Mouse (Mus musculus) kidney, postnatal 0 days (tissue): ENCODE results near the gene Pkp4. TPM values are rescaled to one million over a fixed set of nuclear protein-coding genes. Genes with fewer than 3 reads are reported as not detected.

Source experiments
- ATAC-seq: fragments of 200-750 bp; cut with Nextera tagmentation; replicated peaks from 2 replicates; pipeline ENCODE4 v1.8.0; 2017; ENCODE audit warnings: low read depth, moderate number of reproducible peaks, moderate TSS enrichment, moderate library complexity; ENCODE audit not compliant: low FRiP score
- DNase-seq: peaks from one replicate; pipeline ENCODE4 v3.0.0-alpha.2; 2016; ENCODE audit warnings: low spot score
- H3K27ac ChIP-seq: fragments of 300-500 bp; sonication (generic); 2 replicates; pipeline ENCODE4 v1.5.1; 2014; ENCODE audit warnings: mild to moderate bottlenecking
- H3K27me3 ChIP-seq: fragments of 300-500 bp; sonication (generic); 2 replicates; pipeline ENCODE4 v1.6.1; 2014; ENCODE audit warnings: low read length, mixed read lengths; ENCODE audit not compliant: insufficient read depth
- H3K36me3 ChIP-seq: fragments of 300-500 bp; sonication (generic); 2 replicates; pipeline ENCODE4 v1.6.1; 2014; ENCODE audit warnings: low read length, mixed read lengths; ENCODE audit not compliant: insufficient read depth
- H3K4me1 ChIP-seq: fragments of 300-500 bp; sonication (generic); replicated peaks from 2 replicates; pipeline ENCODE4 v1.6.1; 2014; ENCODE audit warnings: antibody characterized with exemption, low read length, mixed read lengths; ENCODE audit not compliant: insufficient read depth
- H3K4me2 ChIP-seq: fragments of 300-500 bp; sonication (generic); 2 replicates; pipeline ENCODE4 v1.6.1; 2014; ENCODE audit warnings: mild to moderate bottlenecking, low read length, moderate library complexity, mixed read lengths
- H3K4me3 ChIP-seq: fragments of 300-500 bp; sonication (generic); replicated peaks from 2 replicates; pipeline ENCODE4 v1.5.1; 2014; ENCODE audit warnings: low read depth, low read length
- H3K9ac ChIP-seq: fragments of 300-500 bp; sonication (generic); 2 replicates; pipeline ENCODE4 v1.6.1; 2014; ENCODE audit warnings: low read depth, low read length
- H3K9me3 ChIP-seq: fragments of 300-500 bp; sonication (generic); replicated peaks from 2 replicates; pipeline ENCODE4 v1.6.1; 2016; ENCODE audit warnings: low read length, inconsistent platforms, mixed read lengths
- CTCF ChIP-seq: IDR thresholded peaks from 2 replicates; pipeline ENCODE4 v1.5.1; 2016; ENCODE audit warnings: antibody characterized with exemption, low read depth, mild to moderate bottlenecking, moderate library complexity
- WGBS: fragments of 180-500 bp; shearing (Covaris S2); extraction: QIAGEN DNeasy Blood & Tissue Kit; methylation state at CpG from one replicate; pipeline ENCODE4 v1.1.7; 2014; 5-methylcytosine and 5-hydroxymethylcytosine counted together
- polyA plus RNA-seq: library from polyadenylated mRNA; unstranded; fragments of >200 nt; fragmentation: Nextera tagmentation; extraction: Ambion mirVana; gene quantifications from 2 replicates; pipeline ENCODE4 v1.2.1, GENCODE M21; 2015

The Pkp4 gene
- polyA plus RNA-seq, 1 experiment from 2014 or later, result 20.2 TPM

GRCm38 (mm10) chr2:59231514-59231913 is 70.9 kb downstream of the Pkp4 start:
- Histone ChIP-seq H3K4me1 (no peaks in the 10 kb centered on the region), H3K9ac (no peak overlapping the region), H3K27me3 (no peaks in the 10 kb centered on the region), H3K36me3 (0 out of 2 replicates have a peak, but pooled peaks cover 5% of the 10 kb centered on the region), H3K4me3 (no peak overlapping the region), H3K9me3 (no peaks in the 10 kb centered on the region), H3K27ac (no peak overlapping the region), H3K4me2 (no peak overlapping the region)
- 84% methylated on average over 5 of the region's 5 CpGs for WGBS
- DNase-seq (no peak), ATAC-seq (no peak)
- TF ChIP-seq CTCF, result no peak

- H3K27ac ChIP-seq, result no peak overlapping the region
- no peak overlapping the region for H3K4me3 ChIP-seq
- no peak for ATAC-seq
- 0 out of 2 replicates have a peak, but pooled peaks cover 5% of the 10 kb centered on the region for H3K36me3 ChIP-seq
- H3K4me1 ChIP-seq, result no peaks in the 10 kb centered on the region
- no peaks in the 10 kb centered on the region for H3K9me3 ChIP-seq
- H3K9ac ChIP-seq, result no peak overlapping the region
- H3K27me3 ChIP-seq, result no peaks in the 10 kb centered on the region
- 87% methylated on average over 13 of the region's 13 CpGs for WGBS
- no peak for TF ChIP-seq CTCF
- no peak for DNase-seq
- H3K4me2 ChIP-seq, result no peak overlapping the region
These were observed 72.8 kb downstream of the Pkp4 start for GRCm38 (mm10) chr2:59233294-59233923.

GRCm38 (mm10) chr2:59233936-59234335 is 73.3 kb downstream of the Pkp4 start:
- no peak for DNase-seq
- Histone ChIP-seq H3K4me1 (no peaks in the 10 kb centered on the region), H3K4me3 (no peak overlapping the region), H3K9me3 (no peaks in the 10 kb centered on the region), H3K4me2 (no peak overlapping the region), H3K36me3 (0 out of 2 replicates have a peak, but pooled peaks cover 5% of the 10 kb centered on the region), H3K9ac (no peak overlapping the region), H3K27ac (no peak overlapping the region), H3K27me3 (no peaks in the 10 kb centered on the region)
- ATAC-seq, result no peak
- 78% methylated on average over 5 of the region's 5 CpGs for WGBS
- no peak for TF ChIP-seq CTCF

GRCm38 (mm10) chr2:59234537-59234936 is 73.9 kb downstream of the Pkp4 start:
- H3K9ac ChIP-seq, result no peak overlapping the region
- 86% methylated on average over 5 of the region's 5 CpGs for WGBS
- ATAC-seq, result no peak
- no peaks in the 10 kb centered on the region for H3K27me3 ChIP-seq
- no peak overlapping the region for H3K4me3 ChIP-seq
- H3K9me3 ChIP-seq, result no peaks in the 10 kb centered on the region
- no peak for DNase-seq
- H3K36me3 ChIP-seq, result 0 out of 2 replicates have a peak, but pooled peaks cover 5% of the 10 kb centered on the region
- H3K4me2 ChIP-seq, result no peak overlapping the region
- no peaks in the 10 kb centered on the region for H3K4me1 ChIP-seq
- no peak overlapping the region for H3K27ac ChIP-seq
- TF ChIP-seq CTCF, result no peak

GRCm38 (mm10) chr2:59239841-59240395 is 79.3 kb downstream of the Pkp4 start:
- WGBS, result 72% methylated on average over 10 of the region's 10 CpGs
- DNase-seq, result no peak

GRCm38 (mm10) chr2:59242117-59242516 is 81.5 kb downstream of the Pkp4 start:
- H3K9me3 ChIP-seq, result no peaks in the 10 kb centered on the region
- TF ChIP-seq CTCF, result no peak
- no peaks in the 10 kb centered on the region for H3K27me3 ChIP-seq
- 91% methylated on average over 10 of the region's 10 CpGs for WGBS
- H3K27ac ChIP-seq, result no peak overlapping the region
- no peak overlapping the region for H3K4me3 ChIP-seq
- H3K36me3 ChIP-seq, result 0 out of 2 replicates have a peak, but pooled peaks cover 3% of the 10 kb centered on the region
- H3K4me1 ChIP-seq, result no peaks in the 10 kb centered on the region
- no peak for DNase-seq
- no peak for ATAC-seq
- H3K9ac ChIP-seq, result no peak overlapping the region
- H3K4me2 ChIP-seq, result no peak overlapping the region

More at GRCm38 (mm10) chr2:59239841-59240395, 79.3 kb downstream of the Pkp4 start:
- Histone ChIP-seq H3K27me3 (no peaks in the 10 kb centered on the region), H3K36me3 (0 out of 2 replicates have a peak, but pooled peaks cover 3% of the 10 kb centered on the region), H3K4me3 (no peak overlapping the region), H3K27ac (no peak overlapping the region), H3K4me2 (no peak overlapping the region), H3K4me1 (no peaks in the 10 kb centered on the region), H3K9ac (no peak overlapping the region), H3K9me3 (no peaks in the 10 kb centered on the region)
- TF ChIP-seq CTCF, result no peak
- no peak; the same call in 1 of the 2 replicates for ATAC-seq
